Mouse (Mus musculus): ENCODE data around the gene Syn2. TPM values are rescaled to one million over a fixed set of nuclear protein-coding genes. Genes with fewer than 3 reads are reported as not detected.
A peak's percentile ranks its signal among the peaks of the same experiment; 100 is the strongest.

The Syn2 gene
- total RNA-seq, 1 experiment from 2014 or later, result not detected

- no peak for ATAC-seq (replicated peaks in 1 of 2; ENCODE audit: insufficient read depth in 1 of 2, low FRiP score in 2 of 2, low TSS enrichment in 1 of 2, low read depth in 1 of 2, poor library complexity in 2 of 2, severe bottlenecking in 2 of 2)
These were observed 135.4 kb downstream of the Syn2 start for GRCm38 (mm10) chr6:115270085-115270484.

DNA sequence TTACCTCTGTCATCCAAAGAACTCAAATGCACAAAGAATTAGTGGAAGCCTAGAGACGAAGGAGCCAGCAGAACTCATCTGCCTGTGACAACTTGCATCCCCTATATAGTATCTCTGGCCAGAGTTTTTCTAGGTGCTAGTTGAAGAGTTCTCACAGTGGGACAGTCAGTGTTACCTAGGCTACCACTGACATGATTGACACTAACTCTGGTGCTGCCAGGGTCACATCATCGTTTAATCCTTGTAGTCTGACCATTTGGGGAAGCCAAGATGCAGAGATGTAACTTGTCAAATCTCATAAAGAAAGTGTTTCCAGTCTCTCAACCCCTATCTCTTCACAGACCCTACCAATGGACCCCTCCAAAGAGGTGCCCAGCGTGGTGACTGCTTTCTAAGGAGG lies 136.6 kb downstream of the Syn2 start:
- no peak for ATAC-seq (replicated peaks in 1 of 2; ENCODE audit: insufficient read depth in 1 of 2, low FRiP score in 2 of 2, low TSS enrichment in 1 of 2, low read depth in 1 of 2, poor library complexity in 2 of 2, severe bottlenecking in 2 of 2)

DNA sequence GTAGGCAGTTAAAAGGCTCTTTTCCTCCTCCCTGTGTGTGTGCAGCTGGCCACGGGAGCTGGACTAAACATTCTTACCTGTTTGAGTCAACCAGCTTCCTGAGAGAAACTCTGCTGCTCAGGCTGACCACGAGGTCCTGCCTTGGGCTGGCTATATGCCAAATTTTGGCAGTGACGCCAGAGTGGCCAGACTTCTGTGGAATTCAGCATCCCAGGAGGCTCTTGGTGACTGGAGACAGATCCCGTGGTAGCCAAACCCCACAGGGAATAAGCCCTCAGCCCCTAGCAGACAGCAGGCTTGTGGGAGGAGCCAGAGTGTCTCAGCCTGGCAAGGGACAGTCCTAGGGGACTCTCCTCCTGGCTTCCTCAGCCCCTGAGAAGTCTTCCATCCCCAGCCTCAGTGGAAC lies 137.2 kb downstream of the Syn2 start:
- ATAC-seq (replicated peaks in 1 of 2; ENCODE audit: insufficient read depth in 1 of 2, low FRiP score in 2 of 2, low TSS enrichment in 1 of 2, low read depth in 1 of 2, poor library complexity in 2 of 2, severe bottlenecking in 2 of 2), result 0 out of 4 replicates have a peak, but pooled peaks of 1 of the 2 experiments have one; percentile 14

- no peak for ATAC-seq (replicated peaks in 1 of 2; ENCODE audit: insufficient read depth in 1 of 2, low FRiP score in 2 of 2, low TSS enrichment in 1 of 2, low read depth in 1 of 2, poor library complexity in 2 of 2, severe bottlenecking in 2 of 2)
These were observed 138.6 kb downstream of the Syn2 start for GRCm38 (mm10) chr6:115273346-115273745.

DNA sequence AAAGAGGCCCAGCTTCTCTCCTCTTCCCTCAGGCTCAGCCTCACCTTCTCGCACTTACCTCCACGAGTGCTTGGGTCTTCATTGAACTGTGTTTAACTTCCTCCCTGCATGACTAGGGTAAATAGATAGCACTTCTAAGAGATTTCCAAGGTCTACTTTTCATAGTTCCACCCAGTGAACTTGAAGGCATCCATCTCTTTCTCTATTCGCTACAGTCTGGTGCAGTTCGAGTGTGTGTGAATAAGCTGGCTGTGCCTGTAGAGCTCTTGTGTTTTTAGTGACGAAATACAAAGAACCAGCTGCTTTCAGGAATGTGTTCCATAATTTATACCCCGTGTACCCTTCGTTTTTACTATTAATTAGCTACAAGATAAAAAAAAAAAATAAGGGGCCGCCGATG lies 140.0 kb downstream of the Syn2 start:
- no peak for ATAC-seq (replicated peaks in 1 of 2; ENCODE audit: insufficient read depth in 1 of 2, low FRiP score in 2 of 2, low TSS enrichment in 1 of 2, low read depth in 1 of 2, poor library complexity in 2 of 2, severe bottlenecking in 2 of 2)

DNA sequence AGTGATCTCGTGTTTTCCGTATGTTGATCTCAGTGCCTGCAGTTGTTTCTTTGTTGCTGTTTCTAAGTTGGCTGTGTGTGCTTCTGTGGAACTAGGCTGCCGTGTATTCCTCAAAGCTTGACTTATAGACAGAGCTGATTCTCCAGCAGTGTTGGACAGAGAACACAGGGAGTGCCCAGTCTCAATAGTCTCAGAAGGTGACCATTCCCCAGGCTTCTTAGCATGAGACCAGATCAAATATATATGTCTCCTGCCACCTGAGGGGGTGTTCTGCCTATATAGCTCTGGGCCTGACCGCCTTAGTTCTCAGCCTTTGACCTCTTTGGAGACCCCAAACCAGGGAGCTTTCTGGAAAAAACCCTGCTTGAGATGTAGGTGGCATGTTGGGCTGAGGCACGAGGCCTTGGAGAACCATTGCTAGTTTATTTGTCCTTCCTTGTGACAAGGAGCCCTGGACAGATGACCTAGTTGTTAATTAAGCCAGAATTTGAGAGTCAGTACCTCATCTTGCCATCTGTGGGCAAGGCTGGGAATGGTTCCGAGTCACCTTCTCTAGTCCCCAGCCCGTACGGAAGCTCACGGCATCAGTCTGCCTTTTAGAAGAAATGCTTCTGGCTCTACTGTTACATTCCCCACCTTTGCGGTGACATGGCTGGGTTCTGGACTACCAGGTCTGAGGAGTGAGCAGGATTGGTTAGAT lies 140.6 kb downstream of the Syn2 start:
- ATAC-seq (replicated peaks in 1 of 2; ENCODE audit: insufficient read depth in 1 of 2, low FRiP score in 2 of 2, low TSS enrichment in 1 of 2, low read depth in 1 of 2, poor library complexity in 2 of 2, severe bottlenecking in 2 of 2), result no peak

GRCm38 (mm10) chr6:115278086-115278485 lies 143.4 kb downstream of the Syn2 start:
- no peak for ATAC-seq (replicated peaks in 1 of 2; ENCODE audit: insufficient read depth in 1 of 2, low FRiP score in 2 of 2, low TSS enrichment in 1 of 2, low read depth in 1 of 2, poor library complexity in 2 of 2, severe bottlenecking in 2 of 2)

DNA sequence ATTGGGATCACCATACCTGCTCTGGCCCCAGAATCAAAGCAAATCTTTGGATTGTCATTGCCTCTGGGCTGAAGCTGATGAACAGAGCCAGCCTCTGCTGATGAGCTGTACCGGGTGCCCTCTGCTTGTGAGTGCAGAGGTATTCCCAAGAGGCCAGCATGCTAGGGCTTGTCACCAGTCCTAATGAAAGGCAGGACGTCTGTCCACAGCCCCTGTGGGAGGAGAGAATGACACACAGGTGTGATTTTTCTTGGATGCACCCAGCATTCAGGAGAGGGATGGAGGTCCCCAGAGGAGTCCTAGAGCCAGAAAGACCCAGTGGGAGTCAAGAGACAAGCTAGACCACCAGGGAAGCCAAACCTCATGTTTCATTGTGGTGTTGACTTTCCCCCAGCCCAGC lies 144.9 kb downstream of the Syn2 start:
- ATAC-seq (replicated peaks in 1 of 2; ENCODE audit: insufficient read depth in 1 of 2, low FRiP score in 2 of 2, low TSS enrichment in 1 of 2, low read depth in 1 of 2, poor library complexity in 2 of 2, severe bottlenecking in 2 of 2), result no peak

GRCm38 (mm10) chr6:115284153-115284552 lies 149.5 kb downstream of the Syn2 start:
- ATAC-seq (replicated peaks in 1 of 2; ENCODE audit: insufficient read depth in 1 of 2, low FRiP score in 2 of 2, low TSS enrichment in 1 of 2, low read depth in 1 of 2, poor library complexity in 2 of 2, severe bottlenecking in 2 of 2), result no peak

DNA sequence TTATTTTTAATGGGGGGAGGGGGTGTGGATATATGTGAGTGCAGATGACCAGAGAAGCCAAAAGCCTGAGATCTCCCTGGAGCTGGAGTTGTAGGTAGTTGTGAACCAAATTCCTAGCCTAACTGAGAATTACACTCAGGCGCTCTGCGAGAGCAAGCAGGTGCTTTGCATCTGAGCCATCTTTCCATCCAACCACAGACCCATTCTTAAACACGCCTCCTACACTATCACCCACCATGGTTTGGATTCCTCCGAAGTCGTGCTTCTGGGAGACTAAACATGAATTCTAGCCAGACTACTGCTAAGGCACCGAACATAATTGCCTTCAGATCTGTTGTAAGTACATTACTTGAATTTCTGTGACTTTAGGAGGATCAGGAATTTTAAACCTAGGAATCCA lies 151.7 kb downstream of the Syn2 start:
- ATAC-seq (replicated peaks in 1 of 2; ENCODE audit: insufficient read depth in 1 of 2, low FRiP score in 2 of 2, low TSS enrichment in 1 of 2, low read depth in 1 of 2, poor library complexity in 2 of 2, severe bottlenecking in 2 of 2), result no peak

DNA sequence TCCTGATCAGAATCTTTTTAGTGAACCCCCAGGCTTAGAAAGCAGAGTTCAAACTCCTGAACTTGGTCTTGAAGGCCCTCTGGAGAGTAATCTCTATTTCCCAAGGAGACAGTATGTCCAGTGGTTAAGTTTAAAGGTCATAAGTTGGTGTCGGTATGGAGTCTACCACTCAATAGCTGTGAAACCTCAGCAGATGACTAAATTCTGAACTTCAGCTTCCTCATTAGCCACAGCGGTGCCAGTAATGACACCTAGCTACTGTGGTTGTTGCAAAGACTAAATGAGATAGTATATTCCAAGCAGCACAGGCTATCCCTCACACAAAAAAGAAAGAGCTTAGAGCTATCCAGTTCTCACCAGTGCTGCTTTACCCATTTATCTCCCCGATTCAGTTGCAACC lies 153.5 kb downstream of the Syn2 start:
- no peak for ATAC-seq (replicated peaks in 1 of 2; ENCODE audit: insufficient read depth in 1 of 2, low FRiP score in 2 of 2, low TSS enrichment in 1 of 2, low read depth in 1 of 2, poor library complexity in 2 of 2, severe bottlenecking in 2 of 2)

DNA sequence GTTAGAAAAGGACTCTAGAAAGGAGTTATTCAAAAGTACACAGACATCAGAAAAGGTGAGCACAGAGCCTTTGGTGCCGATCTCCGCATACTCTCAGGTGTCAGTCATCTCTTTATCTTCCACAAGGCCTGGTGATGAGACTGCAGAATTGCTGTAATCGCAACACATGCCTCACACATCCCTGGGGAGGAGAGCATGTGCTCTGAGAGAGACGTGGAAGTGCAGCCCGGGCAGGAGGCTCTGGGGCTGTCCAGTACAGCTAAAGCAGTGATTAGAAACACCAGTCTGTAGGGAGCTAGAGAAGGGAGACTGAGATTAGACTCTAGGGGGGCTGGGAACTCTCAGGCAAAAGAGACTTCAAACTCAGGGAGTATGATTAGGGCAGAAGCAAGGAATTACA lies 155.9 kb downstream of the Syn2 start:
- no peak for ATAC-seq (replicated peaks in 1 of 2; ENCODE audit: insufficient read depth in 1 of 2, low FRiP score in 2 of 2, low TSS enrichment in 1 of 2, low read depth in 1 of 2, poor library complexity in 2 of 2, severe bottlenecking in 2 of 2)

GRCm38 (mm10) chr6:115291068-115291467 lies 156.4 kb downstream of the Syn2 start:
- no peak for ATAC-seq (replicated peaks in 1 of 2; ENCODE audit: insufficient read depth in 1 of 2, low FRiP score in 2 of 2, low TSS enrichment in 1 of 2, low read depth in 1 of 2, poor library complexity in 2 of 2, severe bottlenecking in 2 of 2)

DNA sequence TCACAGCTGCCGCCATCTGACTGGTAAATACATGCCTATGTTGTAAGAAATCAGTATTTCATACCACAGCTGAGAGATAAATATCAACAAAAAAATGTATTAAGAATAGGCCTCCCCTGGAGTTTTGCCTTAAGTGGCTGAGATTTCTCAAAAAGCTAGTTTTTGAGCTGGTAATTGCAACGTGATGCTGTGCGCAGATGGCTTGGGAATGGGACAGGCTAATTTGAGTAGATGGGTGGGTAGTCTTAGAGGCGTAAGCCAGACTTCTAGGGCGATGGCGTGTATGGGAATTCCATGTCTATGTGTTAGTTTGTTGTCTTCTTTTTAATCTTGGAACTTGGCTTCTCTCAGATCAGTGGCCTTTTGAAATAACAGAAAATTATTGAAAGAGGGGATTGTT lies 157.1 kb downstream of the Syn2 start:
- ATAC-seq (replicated peaks in 1 of 2; ENCODE audit: insufficient read depth in 1 of 2, low FRiP score in 2 of 2, low TSS enrichment in 1 of 2, low read depth in 1 of 2, poor library complexity in 2 of 2, severe bottlenecking in 2 of 2), result no peak

DNA sequence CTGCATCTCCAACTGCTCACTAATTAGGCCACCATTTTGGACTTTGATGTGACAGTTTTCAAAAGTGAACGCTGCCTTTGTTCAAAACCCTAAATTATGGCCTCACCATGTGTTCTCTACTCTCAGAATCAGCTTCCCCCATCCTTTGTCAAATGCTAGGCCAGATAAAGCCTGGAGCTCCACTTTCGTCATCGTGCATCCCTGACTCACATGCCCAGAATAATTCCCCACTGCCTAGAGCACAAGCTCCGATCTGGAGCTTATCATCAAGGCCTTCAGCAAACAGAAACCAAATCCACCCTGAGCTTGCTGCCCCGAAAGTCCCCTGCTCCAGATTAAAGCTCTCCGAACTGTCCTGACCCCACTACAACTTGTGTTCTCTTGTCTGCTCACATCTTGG lies 157.9 kb downstream of the Syn2 start:
- ATAC-seq (replicated peaks in 1 of 2; ENCODE audit: insufficient read depth in 1 of 2, low FRiP score in 2 of 2, low TSS enrichment in 1 of 2, low read depth in 1 of 2, poor library complexity in 2 of 2, severe bottlenecking in 2 of 2), result no peak

DNA sequence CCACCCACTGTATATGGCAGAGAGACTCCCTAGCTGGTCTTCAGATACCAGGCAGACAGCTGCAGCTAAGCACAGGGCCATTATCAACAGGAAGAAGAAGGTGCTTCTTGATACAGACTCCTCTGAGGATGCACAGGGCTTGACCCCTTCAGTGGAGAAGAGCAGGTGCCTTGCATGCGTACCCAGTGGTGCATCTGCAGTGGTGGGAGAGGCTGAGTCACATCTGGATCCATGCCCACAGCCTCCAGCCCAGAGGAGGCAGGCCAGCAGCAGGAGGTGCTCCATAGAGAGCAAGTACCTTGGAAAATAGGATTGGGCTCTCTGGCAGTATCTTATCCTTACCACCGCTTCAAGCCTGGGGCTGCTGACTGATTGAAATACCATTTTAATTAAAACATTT lies 159.2 kb downstream of the Syn2 start:
- ATAC-seq (replicated peaks in 1 of 2; ENCODE audit: insufficient read depth in 1 of 2, low FRiP score in 2 of 2, low TSS enrichment in 1 of 2, low read depth in 1 of 2, poor library complexity in 2 of 2, severe bottlenecking in 2 of 2), result no peak

- ATAC-seq (replicated peaks in 1 of 2; ENCODE audit: insufficient read depth in 1 of 2, low FRiP score in 2 of 2, low TSS enrichment in 1 of 2, low read depth in 1 of 2, poor library complexity in 2 of 2, severe bottlenecking in 2 of 2), result no peak
These were observed 172.4 kb downstream of the Syn2 start for GRCm38 (mm10) chr6:115307134-115307533.

DNA sequence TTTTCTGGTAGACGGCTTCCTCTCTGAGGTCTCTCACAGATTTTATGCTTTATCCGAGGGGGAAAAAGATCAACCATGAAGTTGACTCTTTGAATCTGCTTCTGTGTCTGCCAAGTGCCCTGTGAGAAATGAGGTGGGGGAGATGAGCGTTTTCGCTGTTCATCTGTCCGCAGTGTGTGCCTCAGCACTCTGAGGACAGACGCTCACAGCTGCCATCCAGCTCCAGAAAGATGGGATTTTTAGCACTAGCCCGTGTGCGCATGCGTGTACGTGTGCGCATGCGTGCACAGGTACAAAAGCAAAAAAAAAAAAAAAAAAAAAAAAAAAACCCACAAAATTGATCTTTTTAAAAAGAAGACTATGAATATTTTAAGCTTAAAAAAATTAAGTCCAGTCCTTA lies 178.1 kb downstream of the Syn2 start:
- no peak for ATAC-seq (replicated peaks in 1 of 2; ENCODE audit: insufficient read depth in 1 of 2, low FRiP score in 2 of 2, low TSS enrichment in 1 of 2, low read depth in 1 of 2, poor library complexity in 2 of 2, severe bottlenecking in 2 of 2)

DNA sequence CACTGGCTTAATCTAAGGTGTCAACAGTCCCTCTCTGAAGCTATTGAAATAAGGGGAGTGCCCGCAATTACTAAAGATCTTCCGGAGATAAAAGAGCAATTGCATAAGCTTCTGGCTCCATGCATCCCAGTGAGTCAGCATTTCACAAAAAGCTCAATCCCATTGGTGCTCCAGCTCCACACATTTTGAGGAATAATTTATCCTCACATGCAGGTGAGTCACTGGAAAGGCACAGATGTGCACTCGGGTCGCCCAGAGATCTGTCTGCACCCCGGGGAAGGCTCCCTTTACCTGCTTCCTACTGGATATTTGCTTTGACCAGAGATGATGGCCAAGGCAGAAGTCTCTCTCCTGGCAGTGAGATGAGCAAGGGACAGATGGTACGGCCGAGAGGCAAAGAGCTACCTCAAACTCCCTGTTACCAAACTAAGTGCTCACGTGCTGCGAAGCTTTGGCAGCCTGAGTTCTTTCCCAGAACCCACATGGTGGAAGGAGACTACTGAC lies 178.6 kb downstream of the Syn2 start:
- ATAC-seq (replicated peaks in 1 of 2; ENCODE audit: insufficient read depth in 1 of 2, low FRiP score in 2 of 2, low TSS enrichment in 1 of 2, low read depth in 1 of 2, poor library complexity in 2 of 2, severe bottlenecking in 2 of 2), result no peak
